Mouse (Mus musculus) induced T-regulatory cell, adult 2 months (primary cell): ENCODE measurements at regions not wholly inside any gene's neighbourhood (a gene's known extent, or its start where the extent isn't known, plus 50 kb on each side); places are given as distances from the start of the nearest gene placed in this dataset.

Source experiments
- DNase-seq: peaks from one replicate; pipeline ENCODE4 v3.0.0-alpha.2; 2012; ENCODE audit warnings: low read depth

- DNase-seq, result no peak
These were observed 147.2 kb downstream of the Nr2f2 start for GRCm38 (mm10) chr7:70219310-70219709.

GRCm38 (mm10) chr7:70217137-70217536, 149.4 kb downstream of the Nr2f2 start:
- no peak for DNase-seq

- no peak for DNase-seq
These were observed 152.5 kb downstream of the Nr2f2 start for GRCm38 (mm10) chr7:70213970-70214520.

GRCm38 (mm10) chr7:70205900-70206299, 160.6 kb downstream of the Nr2f2 start:
- no peak for DNase-seq

GRCm38 (mm10) chr7:70200188-70200587, 166.3 kb downstream of the Nr2f2 start:
- no peak for DNase-seq

- DNase-seq, result no peak
These were observed 187.6 kb downstream of the Nr2f2 start for GRCm38 (mm10) chr7:70178956-70179355.

GRCm38 (mm10) chr7:70178006-70178405, 188.5 kb downstream of the Nr2f2 start:
- no peak for DNase-seq

GRCm38 (mm10) chr7:70176686-70177259, 189.8 kb downstream of the Nr2f2 start:
- DNase-seq, result no peak

GRCm38 (mm10) chr7:70176086-70176485, 190.4 kb downstream of the Nr2f2 start:
- no peak for DNase-seq

GRCm38 (mm10) chr7:70172431-70172830, 194.1 kb downstream of the Nr2f2 start:
- no peak for DNase-seq

- DNase-seq, result no peak
These were observed 195.1 kb downstream of the Nr2f2 start for GRCm38 (mm10) chr7:70171456-70171855.

- no peak for DNase-seq
These were observed 198.5 kb downstream of the Nr2f2 start for GRCm38 (mm10) chr7:70168080-70168479.

- DNase-seq, result no peak
These were observed 200.5 kb downstream of the Nr2f2 start for GRCm38 (mm10) chr7:70166081-70166480.

- DNase-seq, result no peak
These were observed 201.0 kb downstream of the Nr2f2 start for GRCm38 (mm10) chr7:70165501-70165900.

GRCm38 (mm10) chr7:70164691-70165193, 201.8 kb downstream of the Nr2f2 start:
- no peak for DNase-seq

GRCm38 (mm10) chr7:70158531-70158930, 208.0 kb downstream of the Nr2f2 start:
- DNase-seq, result no peak

- DNase-seq, result no peak
These were observed 221.7 kb downstream of the Nr2f2 start for GRCm38 (mm10) chr7:70144726-70145271.

GRCm38 (mm10) chr7:70136837-70137236, 229.7 kb downstream of the Nr2f2 start:
- no peak for DNase-seq

- no peak for DNase-seq
These were observed 231.1 kb downstream of the Nr2f2 start for GRCm38 (mm10) chr7:70135416-70135815.

- no peak for DNase-seq
These were observed 236.6 kb downstream of the Nr2f2 start for GRCm38 (mm10) chr7:70129963-70130362.

GRCm38 (mm10) chr7:70122818-70123217, 243.7 kb downstream of the Nr2f2 start:
- no peak for DNase-seq

GRCm38 (mm10) chr7:70119517-70119916, 247.0 kb downstream of the Nr2f2 start:
- DNase-seq, result no peak

- no peak for DNase-seq
These were observed 247.6 kb downstream of the Nr2f2 start for GRCm38 (mm10) chr7:70118971-70119370.
